Mouse (Mus musculus) MEL-GATA-1-ER (cell line): ENCODE data around the gene Shc1.
"Not testable (repeated sequence)": the region's sequence is repeated elsewhere in the genome, so short reads cannot be mapped to it uniquely, and the experiment has no call there.

ENCODE experiments used
- DNase-seq: peaks from one replicate; pipeline ENCODE4 v3.0.0-alpha.2; 2012; ENCODE audit warnings: low read depth; ENCODE audit errors: extremely low read depth

Gene Shc1

DNA sequence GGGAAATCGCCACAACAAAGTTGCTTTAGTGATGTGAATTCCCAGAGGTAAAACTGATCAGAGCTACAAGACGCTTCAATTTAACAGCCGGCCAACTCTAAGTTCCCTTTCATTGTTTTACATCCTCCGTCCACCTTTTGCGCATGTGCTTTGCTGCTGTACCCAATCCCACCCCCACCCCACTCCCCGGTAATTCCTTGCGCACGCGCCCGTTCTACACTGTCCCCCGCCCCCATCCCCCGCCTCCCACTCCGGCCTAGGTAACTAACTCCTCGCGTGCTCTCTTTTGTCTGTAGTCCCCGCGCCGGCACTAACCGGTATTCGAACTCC is 438 bp upstream of the Shc1 start:
- DNase-seq = peak; percentile 78

DNA sequence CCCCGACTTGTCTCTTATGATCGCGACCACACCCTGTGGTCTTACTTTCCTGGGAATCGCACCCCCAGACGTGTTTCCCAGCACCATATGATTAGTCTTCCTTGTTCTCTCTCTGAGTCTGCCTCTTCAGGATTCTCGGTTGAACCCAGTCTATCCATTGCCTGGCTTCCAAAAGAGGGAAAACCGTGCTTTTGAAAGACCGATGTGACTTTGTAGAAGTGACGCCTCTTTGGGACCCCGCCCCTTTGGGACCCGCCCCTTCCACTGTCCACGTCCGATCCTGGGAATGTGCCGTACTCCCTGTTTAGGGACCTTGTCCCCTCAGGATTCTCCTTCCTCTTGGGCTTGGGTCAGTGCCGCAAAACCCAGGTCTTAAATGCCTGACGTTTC is 613 bp downstream of the Shc1 start:
- DNase-seq = no peak

- no peak for DNase-seq
Measured at GRCm38 (mm10) chr3:89419571-89419970, 1.3 kb downstream of the Shc1 start.

DNA sequence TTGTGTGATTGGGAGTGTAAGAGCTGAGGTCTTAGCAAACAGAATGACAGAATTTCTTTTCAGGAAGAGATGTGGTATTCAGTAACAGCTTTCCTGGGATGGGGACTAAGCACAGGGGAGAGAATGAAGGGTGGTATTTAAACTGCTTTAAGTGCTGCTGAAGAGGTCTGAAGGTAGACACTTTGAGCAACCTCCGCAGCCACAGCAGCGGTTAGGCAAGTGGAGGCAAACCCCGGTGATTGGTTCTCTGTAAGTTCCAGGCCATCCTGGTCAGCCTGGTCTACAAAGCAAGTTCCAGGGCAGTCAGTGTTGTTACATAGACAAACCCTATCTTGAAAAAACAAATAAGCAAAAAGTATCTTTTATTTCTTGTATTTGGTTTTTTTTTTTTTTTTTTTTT is 1.7 kb downstream of the Shc1 start:
- peak; percentile 20 for DNase-seq

GRCm38 (mm10) chr3:89420421-89420820 is 2.2 kb downstream of the Shc1 start:
- DNase-seq = no peak

DNA sequence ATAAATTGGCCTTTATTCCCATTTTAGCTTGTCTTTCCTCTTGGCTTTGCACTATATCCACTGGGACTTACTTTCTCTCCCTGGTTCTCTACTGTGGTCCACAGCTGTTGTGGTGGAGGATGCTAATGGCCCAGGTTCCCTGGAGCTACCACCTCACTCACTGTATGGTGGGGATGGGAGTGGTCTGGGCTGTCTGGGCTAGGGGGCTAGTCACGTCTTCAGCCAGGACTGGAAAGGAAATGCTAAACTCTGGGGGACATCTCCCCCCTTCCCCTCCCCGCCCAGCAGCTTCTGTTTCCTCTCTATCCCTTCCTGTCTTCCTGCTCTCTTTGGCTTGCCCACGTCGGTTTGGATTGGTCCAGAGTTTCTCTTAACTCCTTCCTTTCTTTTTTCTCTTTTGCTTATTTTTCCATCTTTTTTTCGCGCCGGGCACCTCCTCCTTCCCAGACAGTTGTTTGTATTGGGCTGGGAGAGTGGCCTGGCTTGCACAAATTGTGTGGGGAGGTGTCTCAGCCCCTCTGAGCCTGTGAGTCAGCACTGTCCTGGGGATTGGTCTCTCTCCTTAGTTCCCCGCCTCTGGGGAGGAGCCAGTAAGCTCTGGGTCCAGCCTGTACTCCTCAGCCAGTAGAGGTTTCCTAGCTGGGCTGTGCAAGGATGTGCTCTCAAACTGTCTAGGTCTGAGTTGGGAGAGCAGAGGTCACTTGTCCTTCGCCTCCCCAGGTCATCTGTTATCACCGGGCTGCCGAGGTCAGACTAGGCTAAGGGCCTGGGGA is 2.9 kb downstream of the Shc1 start:
- peak; percentile 83 for DNase-seq

DNA sequence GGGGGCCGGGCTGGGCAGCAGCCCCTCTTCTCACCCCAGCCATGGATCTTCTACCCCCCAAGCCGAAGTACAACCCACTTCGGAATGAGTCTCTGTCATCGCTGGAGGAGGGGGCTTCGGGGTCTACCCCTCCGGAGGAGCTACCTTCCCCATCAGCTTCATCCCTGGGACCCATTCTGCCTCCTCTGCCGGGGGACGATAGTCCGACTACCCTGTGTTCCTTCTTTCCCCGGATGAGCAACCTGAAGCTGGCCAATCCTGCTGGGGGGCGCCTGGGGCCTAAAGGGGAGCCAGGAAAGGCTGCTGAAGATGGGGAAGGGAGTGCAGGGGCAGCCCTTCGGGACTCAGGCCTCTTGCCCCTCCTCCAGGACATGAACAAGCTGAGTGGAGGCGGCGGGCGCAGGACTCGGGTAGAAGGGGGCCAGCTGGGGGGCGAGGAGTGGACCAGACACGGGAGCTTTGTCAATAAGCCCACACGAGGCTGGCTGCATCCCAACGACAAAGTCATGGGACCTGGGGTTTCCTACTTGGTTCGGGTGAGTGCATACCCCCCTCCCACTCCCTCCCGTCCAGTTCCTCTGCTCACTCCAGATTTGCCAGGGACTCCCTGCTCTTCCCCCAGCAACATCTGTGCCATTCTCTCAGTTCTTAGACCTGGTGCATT is 3.7 kb downstream of the Shc1 start:
- DNase-seq = no peak

DNA sequence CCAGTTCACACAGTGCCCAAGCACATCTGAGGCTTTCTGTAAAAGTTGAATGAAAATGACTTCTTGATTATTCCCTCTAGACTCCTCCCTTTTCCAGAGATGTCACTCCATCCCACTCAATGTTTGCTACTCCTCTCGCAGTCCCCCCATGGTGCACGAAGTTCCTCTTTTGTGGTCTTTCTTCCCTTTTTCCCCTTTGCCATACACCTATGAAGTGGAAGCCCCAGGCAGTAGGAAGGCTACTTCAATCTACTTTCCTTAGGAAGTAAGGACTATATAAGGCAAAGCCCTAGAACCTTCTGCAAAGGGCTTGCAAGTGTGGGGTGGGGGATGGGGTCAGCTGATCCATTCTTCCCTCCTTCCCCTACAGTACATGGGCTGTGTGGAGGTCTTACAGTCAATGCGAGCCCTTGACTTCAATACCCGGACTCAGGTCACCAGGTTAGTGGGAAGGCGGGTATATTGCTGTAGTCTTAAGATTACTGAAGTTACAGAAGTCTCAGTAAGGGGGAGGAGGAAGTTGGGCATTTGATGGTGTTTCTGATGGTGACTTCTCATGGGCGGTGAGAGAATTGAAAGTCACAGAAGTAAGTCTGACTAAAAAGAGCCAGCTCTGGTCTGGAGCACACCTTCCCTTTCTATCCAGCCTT is 4.4 kb downstream of the Shc1 start:
- DNase-seq = peak; percentile 74

- no peak for DNase-seq
Measured at GRCm38 (mm10) chr3:89424416-89425140, 6.3 kb downstream of the Shc1 start.

- DNase-seq = no peak
Measured at GRCm38 (mm10) chr3:89425141-89425525, 6.9 kb downstream of the Shc1 start.

GRCm38 (mm10) chr3:89425876-89426275 is 7.6 kb downstream of the Shc1 start:
- no peak for DNase-seq

DNA sequence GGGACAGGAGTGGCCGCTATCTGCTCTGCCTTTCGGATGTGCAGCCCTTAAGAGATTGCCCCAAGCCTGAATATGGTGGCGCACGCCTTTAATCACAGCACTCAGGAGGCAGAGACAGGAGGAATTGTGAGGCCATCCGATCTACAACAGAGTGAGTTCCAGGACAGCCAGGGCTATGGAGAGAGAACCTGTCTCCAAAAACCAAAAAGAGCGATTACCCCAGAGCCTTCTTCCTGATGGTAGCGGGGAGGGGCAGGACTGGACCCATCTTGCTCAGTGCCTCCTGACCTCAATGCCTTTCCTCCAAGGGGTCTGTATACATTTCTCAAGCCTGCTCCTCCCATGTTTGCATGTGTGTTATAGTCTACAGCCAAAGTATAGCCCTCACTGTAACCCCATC is 10.8 kb downstream of the Shc1 start:
- not testable (repeated sequence) for DNase-seq

DNA sequence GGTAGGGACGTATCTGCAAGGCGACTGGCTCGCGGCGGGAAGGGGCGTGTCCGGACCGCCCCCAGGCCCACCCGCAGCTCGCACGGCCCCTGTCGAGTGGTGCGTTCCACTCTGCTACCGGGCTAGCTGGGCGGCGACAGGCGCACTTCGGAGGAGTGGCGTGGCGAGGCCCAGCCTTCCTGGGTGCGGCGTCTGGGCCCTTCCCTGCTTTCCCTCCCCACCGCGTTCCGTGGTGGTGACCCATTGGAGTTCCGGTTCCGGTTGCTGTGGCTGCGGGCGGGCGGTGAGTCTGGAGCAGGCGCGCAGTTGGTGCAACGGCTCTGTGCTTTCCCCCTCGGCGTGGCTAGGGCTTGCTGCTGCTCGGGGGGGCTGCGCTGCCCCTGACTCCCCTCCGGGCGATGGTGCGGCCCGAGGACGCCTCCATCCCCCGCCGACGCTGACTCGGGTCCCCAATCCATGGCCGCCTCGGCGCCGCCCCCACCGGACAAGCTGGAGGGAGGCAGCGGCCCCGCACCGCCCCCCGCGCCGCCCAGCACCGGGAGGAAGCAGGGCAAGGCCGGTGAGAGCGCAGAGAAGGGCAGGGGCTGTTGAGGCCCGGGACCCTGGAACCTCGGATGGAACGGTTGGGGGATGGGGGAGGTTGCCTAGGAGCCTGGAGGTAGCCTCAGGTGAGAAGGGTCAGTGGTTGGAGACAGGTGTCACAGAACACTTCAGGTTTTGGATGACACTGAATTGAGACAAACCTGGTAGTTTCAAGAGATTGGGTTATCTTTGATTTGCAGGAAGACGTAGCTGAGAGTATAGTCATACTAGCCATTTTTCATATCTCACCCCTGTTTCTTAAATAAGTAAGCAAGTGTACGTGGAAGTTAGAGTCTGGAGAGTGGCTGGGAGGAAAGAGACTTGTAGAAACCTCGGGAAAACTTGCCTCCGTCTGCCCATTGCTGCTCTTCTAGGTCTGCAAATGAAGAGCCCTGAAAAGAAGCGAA is 12.2 kb downstream of the Shc1 start, which contains the start of gene Pygo2:
Gene Pygo2 (plus strand): TSS at position 44 of the 989 bp plus-strand sequence.
- peak; percentile 90 for DNase-seq

GRCm38 (mm10) chr3:89432606-89433005 is 14.4 kb downstream of the Shc1 start:
- no peak for DNase-seq

DNA sequence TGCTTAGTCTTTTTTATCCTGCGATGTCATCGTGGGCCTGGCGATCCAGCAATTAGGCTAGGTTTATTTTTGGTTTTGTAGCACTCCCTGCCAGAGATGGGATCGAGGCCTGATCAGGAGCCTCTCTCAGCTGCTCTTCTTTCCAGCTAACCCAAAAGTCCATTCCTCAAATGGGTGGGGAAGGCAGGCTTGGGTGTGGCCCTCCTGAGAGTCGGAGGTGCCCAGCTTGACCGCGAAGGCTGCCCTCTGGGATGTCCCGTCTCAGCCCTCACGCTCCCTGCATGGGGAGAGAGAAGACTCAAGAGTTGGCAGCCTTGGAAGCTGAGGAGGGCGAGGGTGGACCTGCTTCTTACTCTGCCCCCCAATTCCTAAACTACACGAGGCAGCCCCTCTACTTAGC is 16.3 kb downstream of the Shc1 start:
- DNase-seq = no peak

- DNase-seq = no peak
Measured at GRCm38 (mm10) chr3:89435041-89435440, 16.8 kb downstream of the Shc1 start.

- peak; percentile 85 for DNase-seq
Measured at GRCm38 (mm10) chr3:89436176-89437113, 18.2 kb downstream of the Shc1 start, which contains the start of gene Pbxip1. Gene Pbxip1 (plus strand): TSS chr3:89436706.

DNA sequence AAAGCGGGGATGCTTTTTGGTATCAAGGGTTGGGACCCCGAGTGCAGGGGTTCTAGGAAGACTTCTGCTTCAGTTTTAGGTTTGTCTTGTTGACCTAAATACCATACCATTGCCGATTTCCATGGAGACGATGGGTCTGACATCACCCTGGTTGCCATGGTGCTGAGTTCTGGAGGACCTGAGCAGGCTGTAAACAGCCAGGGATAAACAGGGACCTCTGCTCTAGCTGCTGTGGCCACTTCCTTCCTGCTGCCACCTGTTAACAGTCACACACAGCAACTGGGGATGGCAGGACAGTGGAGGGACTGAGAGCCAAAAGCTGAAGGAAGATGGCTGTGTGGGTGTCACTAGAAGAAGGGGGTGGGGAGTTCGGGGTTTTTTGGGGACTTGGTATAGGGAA is 19.0 kb downstream of the Shc1 start:
- DNase-seq = no peak

DNA sequence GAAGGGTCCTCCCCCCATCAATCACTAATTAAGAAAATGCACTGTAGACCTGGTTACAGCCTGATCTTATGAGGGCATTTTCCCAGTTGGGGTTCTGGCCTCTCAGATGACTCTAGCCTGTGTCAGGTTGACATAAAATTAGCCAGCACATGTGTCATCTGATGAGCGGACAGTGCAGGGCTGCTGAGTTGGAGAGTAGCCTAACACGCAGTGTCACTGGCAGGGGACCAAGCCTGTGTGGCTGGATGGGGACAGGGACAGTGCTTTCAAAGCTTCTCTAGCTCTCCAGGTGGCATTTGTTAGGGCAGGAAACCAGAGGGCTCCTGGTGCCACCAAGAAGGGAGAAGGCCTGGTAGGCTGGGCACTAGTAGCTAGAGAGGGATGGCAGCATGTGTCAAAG is 22.4 kb downstream of the Shc1 start:
- no peak for DNase-seq
